ENCODE assay signal across 7 mouse cellular contexts in genomic region chr1:159686476-159687231, GRCm38 (mm10).
A peak's percentile ranks its signal among the peaks of the same experiment; 100 is the strongest.
DNase-seq lines count a peak whose midpoint lies in the region; TF ChIP-seq lines count a peak whose summit lies in the region.

No protein-coding gene starts in this region.

- TF ChIP-seq RAD21 in MEL (IDR thresholded peaks at IDR 0.05; ENCODE audit: low read depth, low read length): no peak

- no peaks in the 10 kb centered on the region for H3K4me1 ChIP-seq in MEL (ENCODE audit: control insufficient read depth in 1 of 2, insufficient read depth in 2 of 2, low read length in 2 of 2)

- TF ChIP-seq POLR2A in MEL (IDR thresholded peaks at IDR 0.05; ENCODE audit: control insufficient read depth in 1 of 2, insufficient read depth in 1 of 2, low read depth in 1 of 2, low read length in 2 of 2, poor library complexity in 1 of 2): no peak

- no peaks in the 10 kb centered on the region for H3K9me3 ChIP-seq in MEL (replicated peaks; ENCODE audit: insufficient read depth, low read length)

- intact Hi-C loops in heart, postnatal 10 days (cut with DNase I): no loop called here

- no peak overlapping the region for H3K27ac ChIP-seq in MEL (ENCODE audit: control insufficient read depth, low read depth, low read length)

- DNase-seq in MEL (ENCODE audit: low read depth, low spot score): peak; percentile 2
- peak; percentile 91 for DNase-seq in adrenal gland, adult 2 months
- peak; percentile 54 for DNase-seq in fibroblast of lung, adult 2 months (ENCODE audit: low read depth)
- DNase-seq in heart, postnatal 10 days: peak; percentile 74 to 78
- DNase-seq in layer of hippocampus, adult 9-11 months: peak; percentile 75
- peak; percentile 62 for DNase-seq in mesoderm, embryonic 11.5 days (ENCODE audit: low read depth, low spot score)
- peak; percentile 65 for DNase-seq in testis, postnatal 10 days (ENCODE audit: low spot score)

- no peaks in the 10 kb centered on the region for H3K27me3 ChIP-seq in MEL (ENCODE audit: control insufficient read depth in 1 of 2, insufficient read depth in 2 of 2, low read length in 2 of 2)

- no peaks in the 10 kb centered on the region for H3K79me2 ChIP-seq in MEL (ENCODE audit: control insufficient read depth, insufficient read depth, low read length, poor library complexity)

- TF ChIP-seq CTCF in MEL (IDR thresholded peaks at IDR 0.05 in 2 of 3, conservative IDR thresholded peaks at IDR 0.05 in 1 of 3; ENCODE audit: control insufficient read depth in 1 of 3, insufficient read depth in 1 of 3, low read depth in 2 of 3, low read length in 3 of 3, poor library complexity in 1 of 3, severe bottlenecking in 1 of 3): no peak

- no peak overlapping the region for H3K9ac ChIP-seq in MEL (ENCODE audit: control insufficient read depth, low read depth, low read length, poor library complexity, severe bottlenecking)

- no peaks in the 10 kb centered on the region for H3K36me3 ChIP-seq in MEL (ENCODE audit: control insufficient read depth in 1 of 2, insufficient read depth in 2 of 2, low read length in 2 of 2)

- no peak overlapping the region for H3K4me3 ChIP-seq in MEL (ENCODE audit: control insufficient read depth in 1 of 2, insufficient read depth in 1 of 2, low read depth in 2 of 2, low read length in 2 of 2)

- no peak for TF ChIP-seq EP300 in MEL (IDR thresholded peaks at IDR 0.05; ENCODE audit: low read depth in 1 of 2, low read length in 2 of 2)

TF ChIP-seq in MEL, 35 proteins besides CTCF, POLR2A, EP300 and RAD21:
- no peak for TF ChIP-seq ZC3H11A (IDR thresholded peaks at IDR 0.05; ENCODE audit: low read depth, low read length)
- TF ChIP-seq ETS1 (IDR thresholded peaks at IDR 0.05; ENCODE audit: low read depth, low read length): no peak
- no peak for TF ChIP-seq MAZ (IDR thresholded peaks at IDR 0.05; ENCODE audit: low read depth, low read length)
- TF ChIP-seq MAFK (IDR thresholded peaks at IDR 0.05; ENCODE audit: borderline replicate concordance, low read depth, low read length): no peak
- TF ChIP-seq NELFE (IDR thresholded peaks at IDR 0.05; ENCODE audit: low read depth, low read length): no peak
- TF ChIP-seq SMC3 (IDR thresholded peaks at IDR 0.05; ENCODE audit: low read depth, low read length): no peak
- TF ChIP-seq ELF1 (IDR thresholded peaks at IDR 0.05; ENCODE audit: low read depth, low read length): no peak
- no peak for TF ChIP-seq MYC (IDR thresholded peaks at IDR 0.05; ENCODE audit: low read depth, low read length)
- TF ChIP-seq RCOR1 (IDR thresholded peaks at IDR 0.05; ENCODE audit: low read depth, low read length): no peak
- TF ChIP-seq BHLHE40 (IDR thresholded peaks at IDR 0.05; ENCODE audit: borderline replicate concordance, low read depth, low read length): no peak
- no peak for TF ChIP-seq TBP (IDR thresholded peaks at IDR 0.05; ENCODE audit: low read depth, low read length)
- TF ChIP-seq NRF1 (IDR thresholded peaks at IDR 0.05; ENCODE audit: insufficient read depth, low read depth, low read length, poor library complexity, severe bottlenecking): no peak

Comparison
In these comparisons a context has a peak if more than half of its experiments do, and no peak if none do; other contexts are left out.
1. DNase-seq: peak in every context shown above with its lines; median percentile 91 in adrenal gland, adult 2 months; 76 in heart, postnatal 10 days; 75 in layer of hippocampus, adult 9-11 months; 65 in testis, postnatal 10 days; 62 in mesoderm, embryonic 11.5 days; 54 in fibroblast of lung, adult 2 months; 2 in MEL.